Mouse (Mus musculus) myocyte (in vitro differentiated cells): ENCODE measurements at regions not wholly inside any gene's neighbourhood (a gene's known extent, or its start where the extent isn't known, plus 50 kb on each side); places are given as distances from the start of the nearest gene placed in this dataset.

Experiments used
- H3K27me3 ChIP-seq: one replicate; pipeline ENCODE4 v1.6.1; 2011; ENCODE audit not compliant: control insufficient read depth, insufficient read depth, insufficient read length
- H3K36me3 ChIP-seq: one replicate; pipeline ENCODE4 v1.6.1; 2011; ENCODE audit not compliant: control insufficient read depth, insufficient read depth
- H3K4me2 ChIP-seq: one replicate; pipeline ENCODE4 v1.6.1; 2011; ENCODE audit warnings: low read depth, control low read depth
- H3K4me3 ChIP-seq: one replicate; pipeline ENCODE4 v1.5.1; 2011; ENCODE audit warnings: mild to moderate bottlenecking, control low read depth, moderate library complexity
- H3K79me2 ChIP-seq: one replicate; pipeline ENCODE4 v1.6.1; 2011; ENCODE audit not compliant: control insufficient read depth, insufficient read depth
- H3ac ChIP-seq: one replicate; pipeline ENCODE4 v1.6.1; 2011; ENCODE audit not compliant: control insufficient read depth, insufficient read length
- CEBPB ChIP-seq: IDR thresholded peaks from 2 replicates; pipeline ENCODE4 v1.6.1; 2011; ENCODE audit warnings: mild to moderate bottlenecking, moderate library complexity; ENCODE audit not compliant: poor library complexity, insufficient read depth, severe bottlenecking
- E2F4 ChIP-seq: IDR thresholded peaks from one replicate; pipeline ENCODE4 v1.6.1; 2011; ENCODE audit warnings: mild to moderate bottlenecking, control low read depth, moderate library complexity; ENCODE audit not compliant: insufficient read depth
- MAX ChIP-seq: IDR thresholded peaks from one replicate; pipeline ENCODE4 v1.6.1; 2011; ENCODE audit warnings: low read depth, mild to moderate bottlenecking, control low read depth
- MYOD1 ChIP-seq, 3 experiments: IDR thresholded peaks; one replicate each; pipeline ENCODE4 v1.6.1; 2011; ENCODE audit warnings: control low read depth in 2 of 3, low read depth in 2 of 3, mild to moderate bottlenecking in 2 of 3, moderate library complexity in 1 of 3; ENCODE audit not compliant: insufficient read length in 2 of 3, control insufficient read depth in 1 of 3
- MYOG ChIP-seq, 3 experiments: IDR thresholded peaks; one replicate each; pipeline ENCODE4 v1.6.1; 2011; ENCODE audit warnings: control low read depth in 2 of 3, low read depth in 2 of 3, mild to moderate bottlenecking in 2 of 3; ENCODE audit not compliant: insufficient read length in 2 of 3, control insufficient read depth in 1 of 3, insufficient read depth in 1 of 3
- POLR2A ChIP-seq: IDR thresholded peaks from one replicate; pipeline ENCODE4 v1.6.1; 2011; ENCODE audit warnings: low read depth, mild to moderate bottlenecking, control low read depth, moderate library complexity; ENCODE audit not compliant: insufficient read length
- POLR2AphosphoS2 ChIP-seq: IDR thresholded peaks from one replicate; pipeline ENCODE4 v1.6.1; 2011; ENCODE audit warnings: low read depth, control low read depth; ENCODE audit not compliant: insufficient read length
- REST ChIP-seq: IDR thresholded peaks from one replicate; pipeline ENCODE4 v1.6.1; 2011; ENCODE audit warnings: mild to moderate bottlenecking, control low read depth, moderate library complexity; ENCODE audit not compliant: insufficient read depth, insufficient read length
- SRF ChIP-seq: IDR thresholded peaks from one replicate; pipeline ENCODE4 v1.6.1; 2011; ENCODE audit warnings: low read depth; ENCODE audit not compliant: control insufficient read depth, insufficient read length
- TCF12 ChIP-seq: IDR thresholded peaks from one replicate; pipeline ENCODE4 v1.6.1; 2011; ENCODE audit warnings: mild to moderate bottlenecking, control low read depth; ENCODE audit not compliant: poor library complexity, insufficient read depth, severe bottlenecking
- TCF3 ChIP-seq: IDR thresholded peaks from one replicate; pipeline ENCODE4 v1.6.1; 2011; ENCODE audit warnings: low read depth, control low read depth; ENCODE audit not compliant: insufficient read length
- USF1 ChIP-seq: IDR thresholded peaks from one replicate; pipeline ENCODE4 v1.6.1; 2011; ENCODE audit warnings: low read depth, mild to moderate bottlenecking, control low read depth, moderate library complexity

DNA sequence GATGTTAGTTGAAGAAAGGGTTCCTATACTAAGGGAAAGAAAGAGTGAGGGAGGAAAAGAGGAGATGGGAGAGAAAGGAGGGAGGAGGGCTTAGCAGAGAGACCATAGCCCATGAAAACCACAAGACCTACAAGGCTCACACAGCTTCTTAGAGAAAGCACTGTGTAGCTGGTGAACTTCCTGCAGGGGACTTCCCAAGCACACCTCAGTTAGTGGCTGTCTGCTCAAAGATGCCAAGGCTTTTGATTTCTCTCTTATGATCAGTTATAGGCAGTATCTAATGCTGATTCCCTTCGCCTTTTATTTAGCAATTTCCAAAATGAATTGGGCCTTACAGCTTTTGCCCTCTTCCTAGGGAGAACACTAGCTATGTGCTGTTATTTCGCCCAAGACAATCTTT, 90.0 kb upstream of the Bach2 start:
- H3K4me3 ChIP-seq: no peak overlapping the region
- TF ChIP-seq E2F4 (no peak), REST (no peak), TCF3 (no peak), USF1 (no peak), MYOG (IDR thresholded peaks at IDR 0.05; ENCODE audit: control insufficient read depth in 1 of 3, insufficient read depth in 1 of 3, insufficient read length in 2 of 3, low read depth in 2 of 3) (no peak), POLR2AphosphoS2 (no peak), MYOD1 (IDR thresholded peaks at IDR 0.05; ENCODE audit: control insufficient read depth in 1 of 3, insufficient read length in 2 of 3, low read depth in 2 of 3) (no peak), MAX (no peak), CEBPB (no peak), SRF (no peak)
- no peaks in the 10 kb centered on the region for H3K27me3 ChIP-seq

DNA sequence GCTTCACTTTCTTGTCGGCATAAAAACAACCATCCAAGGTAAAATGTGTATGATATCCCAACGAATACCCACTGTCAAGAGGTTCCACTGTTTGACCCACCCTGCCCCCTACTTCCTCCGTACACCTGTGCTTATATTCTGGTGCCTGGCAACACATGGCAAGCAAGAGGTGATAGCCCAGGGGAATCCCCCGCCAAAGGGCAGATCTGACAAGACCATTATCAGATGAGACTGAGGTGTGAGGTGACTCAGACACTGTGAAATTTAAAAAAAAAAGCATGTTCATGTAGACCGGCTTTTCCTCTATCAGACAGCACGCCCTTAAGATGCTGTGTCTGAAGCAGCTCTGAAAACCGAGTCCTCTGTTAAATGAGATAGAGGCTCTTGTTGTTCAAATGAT, 89.4 kb upstream of the Bach2 start:
- Histone ChIP-seq H3ac (no peak overlapping the region), H3K4me3 (no peak overlapping the region), H3K79me2 (no peaks in the 10 kb centered on the region), H3K4me2 (no peak overlapping the region), H3K36me3 (no peaks in the 10 kb centered on the region), H3K27me3 (no peaks in the 10 kb centered on the region)
- TF ChIP-seq E2F4 (no peak), MYOD1 (IDR thresholded peaks at IDR 0.05; ENCODE audit: control insufficient read depth in 1 of 3, insufficient read length in 2 of 3, low read depth in 2 of 3) (no peak), POLR2A (no peak)

More for the DNA sequence above, 90.0 kb upstream of the Bach2 start:
- Histone ChIP-seq H3K4me2 (no peak overlapping the region), H3K79me2 (no peaks in the 10 kb centered on the region), H3ac (no peak overlapping the region), H3K36me3 (no peaks in the 10 kb centered on the region)

GRCm38 (mm10) chr4:32153356-32153755, 85.2 kb upstream of the Bach2 start:
- Histone ChIP-seq H3K27me3 (no peaks in the 10 kb centered on the region), H3K36me3 (no peaks in the 10 kb centered on the region), H3K79me2 (no peaks in the 10 kb centered on the region), H3ac (no peak overlapping the region), H3K4me3 (no peak overlapping the region), H3K4me2 (no peak overlapping the region)
- TF ChIP-seq POLR2A: no peak
- TF ChIP-seq E2F4: no peak
- TF ChIP-seq REST: no peak
- no peak for TF ChIP-seq MYOD1 (IDR thresholded peaks at IDR 0.05; ENCODE audit: control insufficient read depth in 1 of 3, insufficient read length in 2 of 3, low read depth in 2 of 3)
- no peak for TF ChIP-seq MYOG (IDR thresholded peaks at IDR 0.05; ENCODE audit: control insufficient read depth in 1 of 3, insufficient read depth in 1 of 3, insufficient read length in 2 of 3, low read depth in 2 of 3)
- TF ChIP-seq TCF3: no peak
- no peak for TF ChIP-seq TCF12
- TF ChIP-seq USF1: no peak
- TF ChIP-seq CEBPB: no peak
- TF ChIP-seq SRF: no peak
- TF ChIP-seq POLR2AphosphoS2: no peak
- no peak for TF ChIP-seq MAX

DNA sequence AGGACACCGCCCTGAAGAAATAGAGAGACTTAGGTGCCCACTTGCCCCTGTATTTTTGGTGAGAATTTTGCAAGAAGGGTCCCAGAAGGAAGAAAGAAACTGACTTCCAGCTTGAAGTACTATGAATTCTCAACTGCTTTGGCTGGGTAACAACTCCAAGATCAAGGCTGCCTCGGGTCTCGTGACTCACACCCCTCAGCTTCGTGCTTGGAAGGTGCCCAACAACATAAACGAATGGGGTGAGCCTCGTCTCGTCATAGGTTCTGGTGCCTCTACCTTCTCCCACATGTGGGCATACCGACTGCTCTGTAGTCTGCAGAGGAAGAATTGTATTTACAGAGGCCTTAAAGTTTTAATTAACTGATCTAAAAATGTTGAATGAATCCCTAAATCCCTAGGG, 81.6 kb upstream of the Bach2 start:
- H3K4me2 ChIP-seq: no peak overlapping the region
- no peak overlapping the region for H3K4me3 ChIP-seq
- TF ChIP-seq E2F4 (no peak), MAX (no peak), POLR2A (no peak), REST (no peak), TCF12 (no peak)
- no peak overlapping the region for H3ac ChIP-seq
- no peaks in the 10 kb centered on the region for H3K79me2 ChIP-seq
- no peaks in the 10 kb centered on the region for H3K27me3 ChIP-seq
- H3K36me3 ChIP-seq: no peaks in the 10 kb centered on the region

- Histone ChIP-seq H3K4me2 (no peak overlapping the region), H3ac (no peak overlapping the region), H3K36me3 (no peaks in the 10 kb centered on the region), H3K4me3 (no peak overlapping the region), H3K27me3 (no peaks in the 10 kb centered on the region), H3K79me2 (no peaks in the 10 kb centered on the region)
- TF ChIP-seq TCF3: no peak
- no peak for TF ChIP-seq POLR2AphosphoS2
- TF ChIP-seq USF1: no peak
- no peak for TF ChIP-seq POLR2A
- TF ChIP-seq MAX: no peak
- TF ChIP-seq SRF: no peak
- TF ChIP-seq MYOG (IDR thresholded peaks at IDR 0.05; ENCODE audit: control insufficient read depth in 1 of 3, insufficient read depth in 1 of 3, insufficient read length in 2 of 3, low read depth in 2 of 3): no peak
- TF ChIP-seq REST: no peak
- no peak for TF ChIP-seq E2F4
- no peak for TF ChIP-seq CEBPB
- no peak for TF ChIP-seq TCF12
- TF ChIP-seq MYOD1 (IDR thresholded peaks at IDR 0.05; ENCODE audit: control insufficient read depth in 1 of 3, insufficient read length in 2 of 3, low read depth in 2 of 3): no peak
Measured at GRCm38 (mm10) chr4:32158451-32158850, 80.2 kb upstream of the Bach2 start.
